Mouse (Mus musculus) myocyte (in vitro differentiated cells): ENCODE measurements around the gene Tap2. TPM values are rescaled to one million over a fixed set of nuclear protein-coding genes. Genes with fewer than 3 reads are reported as not detected.

ENCODE experiments used
- H3K27me3 ChIP-seq: one replicate; pipeline ENCODE4 v1.6.1; 2011; ENCODE audit not compliant: control insufficient read depth, insufficient read depth, insufficient read length
- H3K36me3 ChIP-seq: one replicate; pipeline ENCODE4 v1.6.1; 2011; ENCODE audit not compliant: control insufficient read depth, insufficient read depth
- H3K4me2 ChIP-seq: one replicate; pipeline ENCODE4 v1.6.1; 2011; ENCODE audit warnings: low read depth, control low read depth
- H3K4me3 ChIP-seq: one replicate; pipeline ENCODE4 v1.5.1; 2011; ENCODE audit warnings: mild to moderate bottlenecking, control low read depth, moderate library complexity
- H3K79me2 ChIP-seq: one replicate; pipeline ENCODE4 v1.6.1; 2011; ENCODE audit not compliant: control insufficient read depth, insufficient read depth
- H3ac ChIP-seq: one replicate; pipeline ENCODE4 v1.6.1; 2011; ENCODE audit not compliant: control insufficient read depth, insufficient read length
- CEBPB ChIP-seq: IDR thresholded peaks from 2 replicates; pipeline ENCODE4 v1.6.1; 2011; ENCODE audit warnings: mild to moderate bottlenecking, moderate library complexity; ENCODE audit not compliant: poor library complexity, insufficient read depth, severe bottlenecking
- E2F4 ChIP-seq: IDR thresholded peaks from one replicate; pipeline ENCODE4 v1.6.1; 2011; ENCODE audit warnings: mild to moderate bottlenecking, control low read depth, moderate library complexity; ENCODE audit not compliant: insufficient read depth
- MAX ChIP-seq: IDR thresholded peaks from one replicate; pipeline ENCODE4 v1.6.1; 2011; ENCODE audit warnings: low read depth, mild to moderate bottlenecking, control low read depth
- MYOD1 ChIP-seq, 3 experiments: IDR thresholded peaks; one replicate each; pipeline ENCODE4 v1.6.1; 2011; ENCODE audit warnings: control low read depth in 2 of 3, low read depth in 2 of 3, mild to moderate bottlenecking in 2 of 3, moderate library complexity in 1 of 3; ENCODE audit not compliant: insufficient read length in 2 of 3, control insufficient read depth in 1 of 3
- MYOG ChIP-seq, 3 experiments: IDR thresholded peaks; one replicate each; pipeline ENCODE4 v1.6.1; 2011; ENCODE audit warnings: control low read depth in 2 of 3, low read depth in 2 of 3, mild to moderate bottlenecking in 2 of 3; ENCODE audit not compliant: insufficient read length in 2 of 3, control insufficient read depth in 1 of 3, insufficient read depth in 1 of 3
- POLR2A ChIP-seq: IDR thresholded peaks from one replicate; pipeline ENCODE4 v1.6.1; 2011; ENCODE audit warnings: low read depth, mild to moderate bottlenecking, control low read depth, moderate library complexity; ENCODE audit not compliant: insufficient read length
- POLR2AphosphoS2 ChIP-seq: IDR thresholded peaks from one replicate; pipeline ENCODE4 v1.6.1; 2011; ENCODE audit warnings: low read depth, control low read depth; ENCODE audit not compliant: insufficient read length
- REST ChIP-seq: IDR thresholded peaks from one replicate; pipeline ENCODE4 v1.6.1; 2011; ENCODE audit warnings: mild to moderate bottlenecking, control low read depth, moderate library complexity; ENCODE audit not compliant: insufficient read depth, insufficient read length
- SRF ChIP-seq: IDR thresholded peaks from one replicate; pipeline ENCODE4 v1.6.1; 2011; ENCODE audit warnings: low read depth; ENCODE audit not compliant: control insufficient read depth, insufficient read length
- TCF12 ChIP-seq: IDR thresholded peaks from one replicate; pipeline ENCODE4 v1.6.1; 2011; ENCODE audit warnings: mild to moderate bottlenecking, control low read depth; ENCODE audit not compliant: poor library complexity, insufficient read depth, severe bottlenecking
- TCF3 ChIP-seq: IDR thresholded peaks from one replicate; pipeline ENCODE4 v1.6.1; 2011; ENCODE audit warnings: low read depth, control low read depth; ENCODE audit not compliant: insufficient read length
- USF1 ChIP-seq: IDR thresholded peaks from one replicate; pipeline ENCODE4 v1.6.1; 2011; ENCODE audit warnings: low read depth, mild to moderate bottlenecking, control low read depth, moderate library complexity
- polyA plus RNA-seq: library from polyadenylated mRNA; unstranded; fragments of >200 nt; fragmentation: generic; extraction: Trizol; gene quantifications from one replicate; pipeline ENCODE4 v1.2.1, GENCODE M21; 2012; ENCODE audit warnings: missing spikeins

The Tap2 gene
- polyA plus RNA-seq, 1 experiment: 5.3 TPM

DNA sequence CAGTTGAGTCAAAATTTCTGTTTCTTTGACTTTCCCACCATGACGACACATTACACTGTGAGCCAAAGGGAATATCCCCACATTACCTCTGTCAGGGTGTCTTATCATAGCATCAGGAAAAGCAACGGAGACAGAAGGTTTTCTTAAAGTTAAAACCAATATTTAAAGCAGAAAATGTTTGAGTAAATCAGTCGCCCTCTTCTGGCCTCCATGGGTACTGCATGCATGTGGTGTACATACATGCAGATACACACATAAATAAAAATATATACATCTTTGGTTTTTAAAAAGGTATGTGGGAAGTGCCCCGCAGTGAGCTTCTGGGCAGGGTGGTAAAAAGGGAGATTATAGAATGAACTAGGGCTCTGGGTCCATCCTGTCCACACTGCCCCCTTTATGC lies 26.1 kb upstream of the Tap2 start:
- no peak overlapping the region for H3ac ChIP-seq
- no peak overlapping the region for H3K4me3 ChIP-seq

DNA sequence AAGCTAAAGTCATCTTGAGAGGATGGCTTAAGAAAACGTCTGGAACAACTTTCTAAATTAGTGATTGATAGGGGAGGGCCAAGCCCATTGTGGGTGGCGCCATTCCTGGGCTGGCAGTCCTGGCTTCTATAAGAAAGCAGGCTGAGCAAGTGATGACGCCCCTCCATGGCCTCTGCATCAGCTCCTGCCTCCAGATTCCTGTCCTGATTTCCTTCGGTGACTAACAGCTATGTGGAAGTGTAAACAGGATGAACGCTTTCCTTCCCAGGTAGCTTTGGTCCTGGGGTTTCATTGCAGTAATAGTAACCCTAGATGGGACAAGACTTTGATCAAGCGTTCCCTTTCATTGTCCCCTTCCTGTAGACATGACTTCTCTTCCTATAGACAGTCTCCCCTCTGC lies 24.3 kb upstream of the Tap2 start:
- Histone ChIP-seq H3K4me2 (no peak overlapping the region), H3K4me3 (no peak overlapping the region), H3K79me2 (no peaks in the 10 kb centered on the region), H3ac (no peak overlapping the region), H3K36me3 (no peaks in the 10 kb centered on the region), H3K27me3 (peaks cover 15% of the 10 kb centered on the region)
- TF ChIP-seq MYOG (IDR thresholded peaks at IDR 0.05; ENCODE audit: control insufficient read depth in 1 of 3, insufficient read depth in 1 of 3, insufficient read length in 2 of 3, low read depth in 2 of 3) (no peak), CEBPB (no peak)

More for the DNA sequence above, 26.1 kb upstream of the Tap2 start:
- TF ChIP-seq TCF3: no peak
- no peak for TF ChIP-seq REST
- TF ChIP-seq MYOG (IDR thresholded peaks at IDR 0.05; ENCODE audit: control insufficient read depth in 1 of 3, insufficient read depth in 1 of 3, insufficient read length in 2 of 3, low read depth in 2 of 3): no peak
- no peak for TF ChIP-seq USF1
- H3K79me2 ChIP-seq: no peaks in the 10 kb centered on the region
- no peak overlapping the region for H3K4me2 ChIP-seq
- H3K27me3 ChIP-seq: peaks cover 7% of the 10 kb centered on the region
- H3K36me3 ChIP-seq: no peaks in the 10 kb centered on the region

DNA sequence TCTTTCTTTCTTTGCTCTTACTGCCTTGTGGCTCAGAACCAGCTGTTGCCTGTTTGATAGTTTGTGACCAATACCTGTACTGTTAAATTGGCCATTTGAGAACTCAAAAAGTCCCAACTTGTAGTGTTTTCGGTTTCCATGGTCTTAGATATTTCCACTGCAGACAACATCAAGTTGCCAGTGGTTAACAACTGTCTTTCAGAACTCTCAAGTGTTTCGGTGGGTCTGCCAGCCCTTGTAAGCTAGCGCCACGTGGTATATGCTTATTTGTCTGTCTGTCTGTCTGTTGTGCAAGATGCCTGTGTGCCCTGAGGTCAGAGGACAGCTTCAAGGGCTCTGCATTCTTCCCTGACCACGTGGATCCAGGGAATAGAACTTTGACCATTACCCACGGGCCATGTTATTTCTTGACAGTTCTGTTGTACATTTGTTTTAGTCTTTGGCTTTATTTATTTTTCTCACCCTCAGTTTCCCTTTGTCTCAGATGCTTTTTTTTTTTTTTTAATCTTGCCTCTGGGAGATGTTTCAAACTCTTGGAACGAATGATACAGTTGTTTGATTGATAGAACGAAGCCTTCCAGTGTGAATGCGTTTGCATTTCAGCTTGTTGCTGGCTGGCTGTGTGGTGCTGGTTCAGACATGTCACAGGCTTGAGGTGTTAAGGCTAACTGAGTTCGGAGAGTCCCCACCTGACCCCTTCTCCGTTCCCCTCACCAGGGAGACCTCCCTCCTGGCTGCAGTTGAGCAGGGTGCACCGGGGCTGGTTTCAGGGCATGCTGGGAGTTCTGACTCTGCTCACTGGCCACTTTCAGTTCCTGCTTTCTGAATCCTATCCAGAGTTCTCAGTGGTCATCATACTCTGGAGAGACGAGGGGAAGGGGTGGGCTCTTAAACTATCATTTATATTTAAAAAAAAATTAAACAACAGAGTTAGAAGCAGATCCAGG lies 23.1 kb upstream of the Tap2 start:
- Histone ChIP-seq H3K4me3 (no peak overlapping the region), H3K36me3 (no peaks in the 10 kb centered on the region), H3K4me2 (no peak overlapping the region), H3K79me2 (no peaks in the 10 kb centered on the region), H3ac (no peak overlapping the region), H3K27me3 (peaks cover 23% of the 10 kb centered on the region)
- no peak for TF ChIP-seq REST
- no peak for TF ChIP-seq MAX
- no peak for TF ChIP-seq CEBPB
- TF ChIP-seq TCF3: no peak
- no peak for TF ChIP-seq SRF
- no peak for TF ChIP-seq MYOD1 (IDR thresholded peaks at IDR 0.05; ENCODE audit: control insufficient read depth in 1 of 3, insufficient read length in 2 of 3, low read depth in 2 of 3)
- no peak for TF ChIP-seq MYOG (IDR thresholded peaks at IDR 0.05; ENCODE audit: control insufficient read depth in 1 of 3, insufficient read depth in 1 of 3, insufficient read length in 2 of 3, low read depth in 2 of 3)
- TF ChIP-seq TCF12: no peak
- TF ChIP-seq POLR2A: no peak
- TF ChIP-seq USF1: no peak
- no peak for TF ChIP-seq POLR2AphosphoS2
- no peak for TF ChIP-seq E2F4

DNA sequence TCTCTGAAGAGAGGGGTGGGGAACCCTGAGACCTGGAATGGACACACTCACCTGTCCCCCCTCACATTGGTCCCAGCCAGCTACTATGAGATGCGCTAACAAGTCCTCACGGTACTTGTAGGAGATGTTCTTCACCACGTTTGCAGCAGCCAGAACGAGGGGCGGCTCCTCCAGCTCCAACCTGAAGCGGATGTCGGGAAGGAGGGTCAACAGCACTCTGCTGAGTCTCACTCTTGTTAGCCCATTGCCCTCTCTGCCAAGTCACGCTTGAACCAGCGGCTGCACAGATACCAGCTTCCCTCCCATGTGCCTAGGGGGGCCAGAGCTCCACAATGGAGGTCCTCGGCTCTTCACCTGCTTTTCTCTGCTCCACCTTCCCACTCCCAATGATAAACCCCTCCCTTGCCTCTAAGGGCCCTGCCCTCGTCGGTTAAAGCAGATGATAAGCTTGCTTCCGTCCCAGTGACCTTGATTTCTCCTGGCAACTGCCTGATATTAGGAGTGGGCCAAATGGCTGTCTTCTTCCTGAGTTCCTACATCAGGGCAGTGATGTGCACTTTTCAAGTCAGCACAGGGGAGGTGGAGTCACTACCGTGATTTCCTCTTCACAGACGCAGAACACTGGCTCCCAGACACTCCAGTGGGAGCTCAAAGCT lies 19.6 kb upstream of the Tap2 start:
- peaks cover 40% of the 10 kb centered on the region for H3K27me3 ChIP-seq
- H3K4me2 ChIP-seq: no peak overlapping the region
- TF ChIP-seq TCF12: no peak
- TF ChIP-seq MAX: no peak
- no peak for TF ChIP-seq MYOD1 (IDR thresholded peaks at IDR 0.05; ENCODE audit: control insufficient read depth in 1 of 3, insufficient read length in 2 of 3, low read depth in 2 of 3)
- no peak for TF ChIP-seq REST
- TF ChIP-seq POLR2AphosphoS2: no peak
- TF ChIP-seq CEBPB: no peak
- no peak for TF ChIP-seq SRF
- TF ChIP-seq MYOG (IDR thresholded peaks at IDR 0.05; ENCODE audit: control insufficient read depth in 1 of 3, insufficient read depth in 1 of 3, insufficient read length in 2 of 3, low read depth in 2 of 3): no peak
- TF ChIP-seq POLR2A: no peak
- TF ChIP-seq USF1: no peak
- no peak for TF ChIP-seq E2F4
- no peak for TF ChIP-seq TCF3
- H3K36me3 ChIP-seq: no peaks in the 10 kb centered on the region
- H3K79me2 ChIP-seq: no peaks in the 10 kb centered on the region
- no peak overlapping the region for H3ac ChIP-seq
- H3K4me3 ChIP-seq: no peak overlapping the region

DNA sequence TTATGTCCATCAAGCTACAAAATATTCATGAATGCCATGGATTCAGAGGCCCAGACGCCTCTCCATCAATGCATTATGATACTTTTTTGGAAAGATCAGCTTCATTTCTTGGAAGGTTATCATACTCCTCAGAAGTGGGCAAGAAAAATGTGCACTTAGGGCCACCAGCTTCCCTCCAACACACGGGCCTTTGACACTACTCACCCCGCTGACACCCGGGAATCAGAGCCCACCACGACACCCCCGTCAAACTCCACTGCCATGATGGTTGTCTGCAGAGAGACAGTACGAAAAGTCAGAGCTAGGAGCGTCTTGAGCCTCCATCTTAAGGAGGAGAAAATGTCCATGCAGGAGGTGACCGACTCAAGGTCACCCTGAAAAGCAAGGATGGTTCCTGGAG lies 17.8 kb upstream of the Tap2 start:
- H3K27me3 ChIP-seq: peaks cover 58% of the 10 kb centered on the region
- no peaks in the 10 kb centered on the region for H3K36me3 ChIP-seq
- H3K4me3 ChIP-seq: no peak overlapping the region
- H3ac ChIP-seq: no peak overlapping the region
- no peak overlapping the region for H3K4me2 ChIP-seq
- TF ChIP-seq E2F4 (no peak), POLR2A (no peak), REST (no peak), TCF3 (no peak), USF1 (no peak), POLR2AphosphoS2 (no peak), TCF12 (no peak), MYOG (IDR thresholded peaks at IDR 0.05; ENCODE audit: control insufficient read depth in 1 of 3, insufficient read depth in 1 of 3, insufficient read length in 2 of 3, low read depth in 2 of 3) (no peak), MAX (no peak)
- no peaks in the 10 kb centered on the region for H3K79me2 ChIP-seq
